24 mouse cellular contexts compared by ENCODE assay signal in genomic region chr2:138490688-138491405, GRCm38 (mm10).
"Had no signal": no experiment of that assay in that cellular context is flagged by ENCODE, and none has a peak within 500 bp of the region (broad histone marks: within the 10 kb centered on the region; RNA-seq: fewer than 3 reads in every experiment).

No protein-coding gene starts in this region.

- H3K4me2 ChIP-seq: heart, embryonic 12.5 days; hindbrain, embryonic 12.5 days; hindbrain, embryonic 14.5 days; limb, embryonic 13.5 days; limb, embryonic 15.5 days; liver, embryonic 12.5 days had no signal

- H3K27me3 ChIP-seq: heart, embryonic 12.5 days; hindbrain, embryonic 12.5 days; limb, embryonic 13.5 days; limb, embryonic 15.5 days; liver, embryonic 12.5 days had no signal

- ATAC-seq: hindbrain, embryonic 16.5 days; inflammation-experienced regulatory T-cells, adult 6 months; liver, embryonic 12.5 days had no signal

- H3K36me3 ChIP-seq: heart, embryonic 10.5 days; heart, embryonic 12.5 days; hindbrain, embryonic 10.5 days; hindbrain, embryonic 12.5 days; limb, embryonic 13.5 days; limb, embryonic 15.5 days; liver, embryonic 12.5 days had no signal

- H3K9me3 ChIP-seq: heart, embryonic 10.5 days; heart, embryonic 12.5 days; hindbrain, embryonic 10.5 days; hindbrain, embryonic 12.5 days; limb, embryonic 13.5 days; limb, embryonic 15.5 days; liver, embryonic 12.5 days had no signal

- H3K9ac ChIP-seq: heart, embryonic 12.5 days; hindbrain, embryonic 12.5 days; hindbrain, embryonic 14.5 days; limb, embryonic 13.5 days; limb, embryonic 15.5 days; liver, embryonic 12.5 days; liver, embryonic 14.5 days had no signal

- H3K4me1 ChIP-seq: heart, embryonic 10.5 days; heart, embryonic 12.5 days; hindbrain, embryonic 10.5 days; hindbrain, embryonic 12.5 days; limb, embryonic 13.5 days; limb, embryonic 15.5 days; liver, embryonic 12.5 days had no signal

- DNase-seq: gastrocnemius, adult 2 months; gastrocnemius, postnatal 10 days; gastrocnemius, postnatal 25 days; heart, adult 18-20 months; heart, postnatal 10 days; heart, postnatal 4 days; kidney, adult 11 months; kidney, adult 8-10 months; kidney, postnatal 14 days; layer of hippocampus, adult 9-11 months; layer of hippocampus, postnatal 36 days; left cerebral cortex, postnatal 4 days had no signal

- H3K27ac ChIP-seq: gastrocnemius, adult 2 months; heart, embryonic 10.5 days; hindbrain, embryonic 10.5 days; hindbrain, embryonic 12.5 days; hindbrain, embryonic 14.5 days; kidney, postnatal 0 days; limb, embryonic 13.5 days; limb, embryonic 15.5 days; liver, embryonic 12.5 days; liver, embryonic 14.5 days had no signal

- H3K4me3 ChIP-seq: gastrocnemius, adult 2 months; heart, embryonic 10.5 days; heart, embryonic 12.5 days; hindbrain, embryonic 10.5 days; hindbrain, embryonic 12.5 days; limb, embryonic 13.5 days; limb, embryonic 15.5 days; liver, embryonic 12.5 days had no signal
